Mouse (Mus musculus) heart, adult 18-20 months (tissue): ENCODE data around the gene Trim41. TPM values are rescaled to one million over a fixed set of nuclear protein-coding genes. Genes with fewer than 3 reads are reported as not detected.
A peak's percentile ranks its signal among the peaks of the same experiment; 100 is the strongest.

Source experiments
- DNase-seq, 2 experiments: peaks; one replicate each; pipeline ENCODE4 v3.0.0; 2021 to 2022; ENCODE audit warnings: mixed read lengths in 1 of 2
- total RNA-seq, 2 experiments: library from RNA; stranded (reverse); gene quantifications; 2 replicates each; pipeline ENCODE4 v1.2.3; 2021

Gene Trim41
- total RNA-seq, 2 experiments from 2014 or later, result 18.9 to 20.0 TPM

GRCm38 (mm10) chr11:48790946-48791345 is 26.2 kb downstream of the Trim41 start:
- DNase-seq, result no peak

GRCm38 (mm10) chr11:48789973-48790823 is 27.0 kb downstream of the Trim41 start:
- DNase-seq, result peak; percentile 86 to 93

- no peak for DNase-seq
These were observed 27.9 kb downstream of the Trim41 start for GRCm38 (mm10) chr11:48789215-48789614.

- peak; percentile 81 to 91 for DNase-seq
These were observed 28.7 kb downstream of the Trim41 start for GRCm38 (mm10) chr11:48788311-48789089.

- peak; percentile 63 to 79 for DNase-seq
These were observed 29.5 kb downstream of the Trim41 start for GRCm38 (mm10) chr11:48787455-48788211.

- no peak for DNase-seq
These were observed 34.9 kb downstream of the Trim41 start for GRCm38 (mm10) chr11:48782243-48782642.

- peak in 1 of 2 experiments; percentile 63 for DNase-seq
These were observed 37.7 kb downstream of the Trim41 start for GRCm38 (mm10) chr11:48779450-48779849.

GRCm38 (mm10) chr11:48777303-48777702 is 39.9 kb downstream of the Trim41 start:
- DNase-seq, result no peak

- no peak for DNase-seq
These were observed 40.5 kb downstream of the Trim41 start for GRCm38 (mm10) chr11:48776664-48777063.

- peak; percentile 57 to 84 for DNase-seq
These were observed 41.7 kb downstream of the Trim41 start for GRCm38 (mm10) chr11:48775483-48775882.

GRCm38 (mm10) chr11:48774443-48775298 is 42.5 kb downstream of the Trim41 start:
- peak; percentile 29 to 78 for DNase-seq

- DNase-seq, result peak in 1 of 2 experiments; percentile 63
These were observed 45.5 kb downstream of the Trim41 start for GRCm38 (mm10) chr11:48771691-48772090.

- DNase-seq, result no peak
These were observed 49.8 kb downstream of the Trim41 start for GRCm38 (mm10) chr11:48767195-48767876.

- no peak for DNase-seq
These were observed 53.0 kb downstream of the Trim41 start for GRCm38 (mm10) chr11:48764119-48764518.

- DNase-seq, result no peak
These were observed 58.1 kb downstream of the Trim41 start for GRCm38 (mm10) chr11:48759021-48759420.

Other genes with a start within 250 kb of the Trim41 start
- 100 to 1,000 TPM; 394 to 434 TPM for gene Rack1, start 17.0 kb downstream of the Trim41 start, total RNA-seq
- gene Trim7, start 8.8 kb upstream of the Trim41 start, total RNA-seq, result 10 to 100 TPM; 13.2 to 13.7 TPM
- gene Gm12184, start 9.3 kb upstream of the Trim41 start, total RNA-seq, result 1 to 10 TPM; 2.4 to 2.8 TPM
- gene Irgm1, start 54.3 kb upstream of the Trim41 start, total RNA-seq, result 10 to 100 TPM; 13.2 to 18.6 TPM
- gene Gm5431, start 84.9 kb upstream of the Trim41 start, total RNA-seq, result 1 to 10 TPM; 2.5 to 3.5 TPM
- 1 to 10 TPM; 2.6 to 5.6 TPM for gene Psme2b, start 128.8 kb upstream of the Trim41 start, total RNA-seq
- gene Olfr56, start 161.5 kb upstream of the Trim41 start, total RNA-seq, result under 1 TPM in 1 of 2 experiments, not detected in 1; 0.17 TPM
- 1 to 10 TPM; 4.2 to 4.8 TPM for gene 9930111J21Rik1, start 162.0 kb upstream of the Trim41 start, total RNA-seq
- 1 to 10 TPM; 2.5 to 6.5 TPM for gene Gm12185, start 174.9 kb upstream of the Trim41 start, total RNA-seq
- 10 to 100 TPM in 1 of 2 experiments, 1 to 10 TPM in 1; 4.8 to 28.1 TPM for gene Tgtp1, start 176.8 kb upstream of the Trim41 start, total RNA-seq
- 1 to 10 TPM; 6.2 to 7.6 TPM for gene 9930111J21Rik2, start 233.9 kb upstream of the Trim41 start, total RNA-seq
- gene Tgtp2, start 246.9 kb upstream of the Trim41 start, total RNA-seq, result 10 to 100 TPM in 1 of 2 experiments, 1 to 10 TPM in 1; 2.1 to 25.0 TPM